Mouse (Mus musculus): ENCODE measurements around the gene Asxl2.

Asxl2 gene

GRCm38 (mm10) chr12:3546781-3547180 is 120.1 kb downstream of the Asxl2 start:
- DNase-seq = no peak

DNA sequence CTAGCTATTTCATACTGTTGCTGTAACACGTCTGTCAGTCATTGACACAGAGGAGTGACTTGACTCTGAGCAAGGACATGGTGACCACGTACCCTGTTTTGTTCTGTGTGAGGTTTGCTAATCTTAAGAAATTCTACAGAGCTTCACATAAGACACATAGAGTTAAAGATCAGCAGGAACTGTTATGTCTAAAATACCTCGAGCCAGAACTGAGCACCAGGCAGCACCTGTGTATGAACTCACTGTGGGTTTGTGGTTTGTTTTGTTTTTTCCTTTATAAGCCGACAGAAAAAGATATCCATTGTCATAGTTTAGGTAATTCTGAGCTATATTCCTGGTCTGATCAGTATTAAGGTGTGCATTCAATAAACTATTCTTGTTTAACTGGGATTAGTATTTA is 120.8 kb downstream of the Asxl2 start:
- no peak for DNase-seq

DNA sequence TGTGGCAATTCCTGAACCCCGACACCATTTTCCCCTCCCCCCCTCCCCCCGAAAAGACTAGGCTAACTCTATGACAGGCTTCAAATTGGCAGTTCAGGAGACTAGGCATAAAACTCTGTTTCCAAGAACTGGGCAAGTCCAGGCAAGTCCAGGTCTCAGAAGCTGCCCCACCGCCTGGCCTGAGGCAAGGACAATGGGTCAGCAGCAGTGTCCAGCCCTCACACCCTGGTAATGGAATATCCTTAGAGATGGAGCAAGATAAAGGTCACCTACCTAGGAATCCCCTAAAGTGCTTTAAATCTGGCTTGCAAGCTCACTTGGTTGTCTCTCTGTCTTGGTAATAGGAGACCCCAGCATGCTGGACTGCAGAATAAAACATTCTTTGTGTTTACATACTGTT is 121.3 kb downstream of the Asxl2 start:
- no peak for DNase-seq

GRCm38 (mm10) chr12:3548582-3549211 is 122.0 kb downstream of the Asxl2 start:
- peak; percentile 33 to 42 for DNase-seq

- DNase-seq = peak in 1 of 2 experiments; percentile 56
Measured at GRCm38 (mm10) chr12:3550280-3550679, 123.6 kb downstream of the Asxl2 start.

Measured in cerebellum, postnatal 14 days (tissue).